Mouse (Mus musculus) cerebellum, postnatal 10 days (tissue): ENCODE results near the gene Hmgb1.

ENCODE experiments used
- DNase-seq, 2 experiments: peaks; one replicate each; pipeline ENCODE4 v3.0.0; 2021; ENCODE audit warnings: mixed read lengths in 2 of 2

Gene Hmgb1

DNA sequence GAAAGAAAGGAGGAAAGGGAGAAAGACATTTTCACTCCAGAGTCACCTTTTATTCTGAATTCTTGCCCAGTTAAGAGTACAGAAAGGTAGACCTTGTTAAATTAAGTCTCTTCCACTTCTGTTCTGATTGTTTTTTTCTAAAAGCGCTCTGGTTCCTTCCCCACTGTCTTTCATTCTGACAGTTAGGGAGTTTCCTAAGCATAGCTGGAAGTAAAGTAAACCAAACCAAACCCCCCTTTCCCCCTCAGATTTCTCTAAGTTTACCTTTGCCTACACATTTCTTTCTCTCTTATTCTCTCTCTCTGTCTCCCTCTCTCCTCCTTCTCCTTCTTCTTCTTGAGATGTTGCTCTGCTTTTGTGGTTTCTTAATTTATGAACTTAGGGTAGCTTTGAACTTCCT is 85.3 kb downstream of the Hmgb1 start:
- no peak for DNase-seq

DNA sequence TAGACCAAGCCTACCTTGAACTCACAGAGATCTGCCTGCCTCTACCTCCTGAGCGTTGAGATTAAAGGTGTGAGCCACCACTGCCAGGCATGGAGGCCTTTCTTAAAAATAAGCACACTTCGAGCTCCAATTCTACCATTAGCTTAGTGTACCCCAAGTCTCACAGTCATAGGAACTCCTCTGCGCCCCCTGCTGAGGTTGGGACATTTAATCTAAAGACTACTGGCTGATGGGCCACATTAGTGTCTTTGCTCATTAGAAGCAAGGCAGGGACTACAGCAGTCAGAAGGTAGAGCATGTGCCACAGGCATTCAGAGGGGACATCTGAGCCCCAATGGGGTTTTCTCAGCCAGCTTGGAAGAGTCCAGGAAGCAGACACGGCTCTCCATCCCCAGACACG is 86.4 kb downstream of the Hmgb1 start:
- DNase-seq: no peak

DNA sequence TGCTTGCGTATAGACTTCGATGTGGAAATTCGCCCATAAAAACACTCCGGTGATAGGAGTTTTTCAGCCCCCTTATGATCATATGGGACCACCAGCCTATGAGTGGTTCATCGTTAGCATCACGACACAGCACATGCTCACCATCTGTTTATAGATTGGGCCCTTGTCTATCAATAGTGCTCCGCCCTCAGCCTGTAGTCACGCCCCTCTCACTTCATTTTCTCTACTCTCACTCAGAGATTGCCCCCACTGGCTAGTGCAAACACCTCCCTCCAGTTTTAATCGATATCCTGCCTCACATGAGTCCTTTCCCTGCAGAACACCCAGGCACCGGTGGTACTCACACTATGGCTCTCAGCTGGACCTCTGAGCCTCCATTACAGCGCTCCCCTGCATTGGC is 88.0 kb downstream of the Hmgb1 start:
- DNase-seq: no peak

DNA sequence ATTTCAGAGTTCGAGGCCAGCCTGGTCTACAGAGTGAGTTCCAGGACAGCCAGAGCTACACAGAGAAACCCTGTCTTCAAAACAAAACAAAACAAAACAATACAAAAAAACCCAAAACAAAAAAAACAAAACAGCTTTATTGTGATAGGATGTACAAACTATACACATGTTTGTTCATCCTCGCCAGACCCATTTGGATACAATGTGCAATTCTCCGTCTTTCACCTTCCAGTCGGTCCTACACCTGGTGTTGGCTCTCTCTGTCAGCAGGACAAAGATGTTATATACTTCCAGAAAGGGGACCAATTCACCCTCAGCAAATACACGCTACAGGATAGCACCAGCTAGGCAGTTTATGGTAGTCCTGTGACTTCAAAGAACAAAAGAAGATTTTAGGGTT is 91.4 kb downstream of the Hmgb1 start:
- DNase-seq: no peak

DNA sequence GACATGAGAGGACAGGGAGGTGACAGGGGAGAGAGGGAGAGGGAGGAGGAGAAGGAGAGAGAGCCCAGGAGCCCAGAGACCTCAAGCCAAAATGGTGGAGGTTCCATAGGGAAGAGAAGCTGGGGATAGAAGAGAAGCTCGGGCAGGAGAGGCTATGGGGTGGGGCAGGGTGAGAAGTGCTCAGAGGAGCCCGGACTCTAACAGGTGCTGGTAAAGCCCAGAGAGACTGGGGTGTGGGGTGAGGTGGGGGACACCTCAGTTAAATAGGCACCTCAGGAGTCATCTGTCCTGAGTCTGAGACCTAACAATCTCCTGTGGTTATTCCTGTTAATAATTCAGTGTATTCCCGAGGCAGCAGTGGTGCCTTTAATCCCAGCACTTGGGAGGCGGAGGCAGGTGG is 91.8 kb downstream of the Hmgb1 start:
- DNase-seq: no peak

DNA sequence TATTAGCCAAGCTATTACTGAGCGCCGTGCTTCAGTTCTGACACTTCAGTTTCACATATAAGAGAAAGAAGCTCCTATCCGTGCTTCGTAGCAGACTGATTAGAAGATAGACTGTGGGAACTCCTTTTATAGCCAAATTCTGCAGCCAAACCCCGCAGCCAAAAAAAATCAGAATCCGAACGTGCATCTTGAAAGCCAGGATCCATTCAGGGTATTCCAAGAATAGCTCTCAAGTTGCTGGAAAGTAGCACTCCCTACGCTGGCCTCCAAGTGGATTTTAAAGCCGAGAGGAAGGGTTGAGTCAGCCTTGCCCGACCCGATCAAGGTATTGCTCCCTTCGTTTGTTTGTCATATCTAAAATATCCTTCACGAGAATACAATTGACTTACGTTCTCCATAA is 93.0 kb downstream of the Hmgb1 start:
- DNase-seq: no peak

DNA sequence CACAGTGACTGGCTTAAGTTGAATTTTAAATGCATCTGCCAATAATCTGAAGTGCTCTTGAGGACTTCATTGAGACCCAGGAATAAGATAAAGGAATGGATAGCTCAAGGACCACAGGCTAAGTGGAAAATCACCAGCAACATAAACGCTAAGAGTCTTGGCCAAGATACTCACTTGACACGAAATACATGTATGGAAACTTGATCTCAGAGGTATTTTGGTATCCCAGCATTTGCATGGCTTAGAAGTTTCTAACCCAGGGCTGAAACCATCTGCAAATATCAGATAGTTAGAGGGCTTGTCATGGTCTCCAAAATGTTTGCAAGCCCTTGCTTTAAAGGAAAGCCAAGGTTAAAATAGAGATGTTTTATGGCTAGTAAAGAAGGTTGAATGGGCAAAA is 94.4 kb downstream of the Hmgb1 start:
- no peak for DNase-seq

DNA sequence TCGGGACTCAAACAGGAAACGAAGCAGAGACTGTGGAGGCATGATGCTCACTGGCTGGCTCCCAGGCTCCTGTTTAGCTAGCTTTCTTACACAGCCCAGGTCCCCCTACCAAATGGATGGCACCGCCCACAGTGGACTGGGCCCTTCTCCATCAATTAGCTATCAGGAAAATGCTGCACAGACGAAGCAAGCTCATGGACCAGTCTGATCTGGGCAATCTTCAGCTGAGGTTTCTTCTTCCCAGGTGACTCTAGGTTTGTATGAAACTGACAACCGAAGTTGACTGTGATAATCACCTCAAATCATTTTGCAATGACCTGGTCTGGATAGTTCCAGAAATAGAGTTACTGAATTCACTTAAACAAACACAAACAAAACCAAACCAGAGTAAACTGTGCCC is 94.8 kb downstream of the Hmgb1 start:
- no peak for DNase-seq

DNA sequence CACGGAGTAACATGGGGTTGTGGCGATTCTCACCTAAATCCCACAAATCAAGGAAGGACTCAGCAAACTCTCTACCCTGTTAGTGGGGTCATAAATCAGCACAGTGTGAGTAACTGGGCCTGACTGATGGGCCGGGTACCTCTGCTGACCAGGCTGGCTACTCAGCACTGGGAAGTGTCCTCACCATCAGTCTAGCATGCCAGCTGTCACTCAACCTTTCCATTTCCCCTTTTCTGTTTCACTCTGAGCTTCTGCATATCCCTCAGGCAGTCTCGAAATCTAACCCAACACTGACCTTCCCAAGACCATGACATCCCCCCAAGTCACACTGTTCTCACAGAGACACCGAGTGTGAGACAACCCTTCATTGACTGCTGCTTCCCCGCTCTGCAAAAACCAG is 95.4 kb downstream of the Hmgb1 start:
- DNase-seq: no peak

DNA sequence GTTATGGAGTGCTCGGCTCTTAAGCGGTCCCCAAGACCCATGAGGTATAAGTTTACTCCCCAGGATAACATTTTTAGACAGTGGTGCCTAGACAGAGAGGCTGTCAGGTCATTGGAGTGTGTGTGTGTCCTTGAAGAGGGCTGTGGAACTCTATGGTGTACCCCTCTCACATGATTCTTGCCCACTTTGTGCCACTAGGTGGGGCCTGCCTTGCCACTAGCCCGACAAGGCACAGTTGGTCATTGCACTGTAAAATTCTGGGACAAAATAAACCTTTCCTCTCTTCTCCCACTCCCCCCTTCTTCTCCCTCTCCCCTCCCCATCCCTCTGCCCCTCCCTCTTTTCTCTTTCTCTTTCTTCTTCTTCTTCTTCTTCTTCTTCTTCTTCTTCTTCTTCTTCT is 96.1 kb downstream of the Hmgb1 start:
- DNase-seq: peak; percentile 40 to 48

DNA sequence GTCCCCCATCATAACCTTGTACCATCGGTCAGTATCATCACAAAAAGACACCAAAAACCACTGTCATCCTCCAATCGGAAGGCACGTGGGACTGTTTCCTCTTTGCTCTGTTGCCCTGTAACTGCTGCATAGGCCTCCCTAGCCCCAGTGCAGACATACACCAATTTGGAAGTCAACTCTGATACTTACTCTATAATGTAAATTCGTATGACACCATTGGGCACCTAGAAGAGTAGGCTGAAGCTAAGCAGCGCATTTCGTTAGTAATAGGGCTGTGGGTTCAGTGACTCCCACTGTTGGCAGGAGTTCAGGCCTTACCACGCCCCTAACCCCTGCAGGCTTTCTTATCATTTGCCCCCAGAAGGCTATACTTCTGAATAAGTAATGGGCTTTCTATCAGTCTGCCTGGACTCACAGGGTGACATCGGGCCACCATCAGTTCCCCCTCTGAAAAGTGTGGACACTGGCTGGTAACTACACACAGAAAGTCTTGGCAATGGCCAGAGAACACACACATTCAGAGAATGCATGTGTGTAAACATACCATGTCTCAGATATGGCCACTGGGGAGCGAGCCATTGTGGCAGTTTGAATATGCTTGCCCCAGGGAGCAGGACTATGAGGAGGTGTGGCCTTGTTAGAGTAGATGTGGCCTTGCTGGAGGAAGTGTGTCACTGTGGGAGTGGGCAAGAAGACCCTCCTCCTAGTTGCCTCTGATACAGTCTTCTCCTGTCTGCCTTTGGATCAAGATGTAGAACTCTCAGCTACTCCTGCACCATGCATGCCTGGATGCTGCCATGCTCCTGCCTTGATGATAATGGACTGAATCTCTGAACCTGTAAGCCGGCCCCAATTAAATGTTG is 97.7 kb downstream of the Hmgb1 start:
- no peak for DNase-seq

DNA sequence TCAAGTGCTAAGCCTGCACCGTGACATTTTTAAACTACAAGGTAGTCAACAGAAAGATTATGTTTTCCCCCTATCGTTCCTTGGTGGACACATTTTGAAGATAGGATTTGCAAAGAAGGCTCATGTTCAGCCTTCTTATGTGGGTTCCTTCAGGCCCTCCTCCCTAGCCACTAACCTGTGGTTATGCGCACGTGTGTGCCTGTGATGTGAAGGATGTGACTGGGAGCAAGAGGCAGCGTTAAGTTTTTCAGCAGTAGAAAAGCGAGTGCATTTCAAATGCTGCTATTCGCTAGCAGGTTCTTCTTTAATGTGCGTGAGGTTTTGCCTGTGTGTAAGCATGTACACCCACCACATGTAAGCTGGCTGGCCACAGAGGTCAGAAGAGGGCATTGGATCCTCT is 103.8 kb downstream of the Hmgb1 start:
- DNase-seq: no peak

DNA sequence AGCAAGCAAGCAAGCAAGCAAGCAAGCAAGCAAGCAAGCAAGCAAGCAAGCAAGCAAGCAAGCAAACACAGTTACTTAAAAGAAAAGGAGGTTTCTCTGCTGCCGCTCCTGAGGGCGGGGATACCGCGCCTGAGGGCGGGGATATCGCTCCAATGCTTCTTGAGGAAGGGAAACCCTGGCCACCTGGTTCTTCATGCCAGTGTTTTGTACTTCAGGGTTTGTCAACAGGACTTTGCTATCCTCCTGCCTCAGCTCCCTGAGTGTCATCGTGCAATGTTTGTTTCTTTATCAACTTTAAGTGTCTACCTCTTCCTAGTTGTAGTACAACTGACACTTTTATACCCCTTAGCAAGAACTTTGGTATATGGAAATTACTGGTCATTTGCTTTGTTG is 104.5 kb downstream of the Hmgb1 start:
- no peak for DNase-seq

DNA sequence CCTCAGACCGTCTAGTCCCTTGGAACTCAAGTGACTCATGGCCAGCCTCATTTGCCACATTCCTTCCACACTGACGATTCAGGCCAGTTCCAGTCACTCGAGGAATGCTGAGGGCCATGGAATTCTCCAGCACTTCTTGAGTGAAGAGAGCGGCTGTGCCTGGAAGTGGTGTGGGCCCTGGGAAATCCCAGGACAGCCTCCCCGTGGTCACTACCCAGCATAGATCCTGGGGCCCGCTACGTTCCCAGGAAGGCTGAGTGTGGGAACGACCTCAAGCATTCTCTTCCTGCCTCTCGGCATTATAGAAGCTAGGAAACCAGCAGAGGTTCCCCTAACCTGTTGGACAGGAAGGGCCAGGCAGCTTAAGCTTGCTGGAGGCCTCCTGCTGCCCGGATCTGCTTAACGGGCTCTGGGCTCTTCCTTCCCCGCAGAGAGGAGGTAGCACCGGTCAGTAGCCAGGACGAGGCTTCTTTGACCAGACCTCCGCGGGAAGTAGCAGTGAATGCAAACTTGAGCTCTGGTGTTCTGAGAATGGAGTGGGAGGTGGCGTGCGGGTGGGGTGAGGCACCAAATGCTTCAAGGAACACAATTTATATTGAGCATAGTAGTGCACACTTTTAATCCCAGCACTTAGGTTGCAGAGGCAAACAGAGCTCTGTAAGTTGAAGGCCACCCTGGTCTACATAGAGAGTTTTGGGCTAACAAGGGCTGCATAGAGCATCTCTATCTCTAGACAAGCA is 105.1 kb downstream of the Hmgb1 start:
- no peak for DNase-seq

DNA sequence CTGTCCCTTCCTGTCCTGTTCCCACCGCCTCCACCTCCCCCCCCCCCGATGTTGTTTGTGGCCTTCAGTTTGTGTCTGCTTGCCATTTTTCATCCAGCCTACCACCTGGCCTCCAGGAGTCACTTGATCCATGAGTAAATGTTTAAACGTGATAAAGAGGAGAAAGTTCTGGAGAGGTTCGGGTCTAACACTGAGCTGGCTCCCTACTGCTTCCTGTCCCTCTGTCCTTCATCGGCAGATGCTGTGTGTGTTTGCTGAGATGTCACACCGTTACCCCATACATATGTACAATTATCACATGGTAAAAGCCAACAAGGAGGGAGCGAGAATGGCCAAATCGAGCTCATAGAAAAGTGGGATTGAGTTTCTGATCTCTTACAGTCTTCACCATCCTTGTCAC is 107.2 kb downstream of the Hmgb1 start:
- DNase-seq: no peak

DNA sequence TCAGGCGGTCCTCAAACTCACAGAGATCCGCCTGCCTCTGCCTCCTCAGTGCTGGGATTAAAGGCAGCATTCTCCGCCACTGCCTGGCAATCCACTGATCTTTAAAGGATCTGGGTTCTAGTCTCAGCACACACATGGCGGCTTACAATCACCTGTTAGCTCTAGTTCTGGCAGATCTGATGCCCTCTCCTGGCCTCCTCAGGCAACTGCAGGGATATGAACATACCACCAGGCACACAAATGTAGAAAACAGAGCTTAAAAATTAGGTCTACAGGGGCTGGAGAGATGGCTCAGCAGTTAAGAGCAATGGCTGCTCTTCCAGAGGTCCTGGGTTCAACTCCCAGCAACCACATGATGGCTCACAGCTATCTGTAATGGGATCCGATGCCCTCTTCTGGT is 112.7 kb downstream of the Hmgb1 start:
- DNase-seq: no peak

DNA sequence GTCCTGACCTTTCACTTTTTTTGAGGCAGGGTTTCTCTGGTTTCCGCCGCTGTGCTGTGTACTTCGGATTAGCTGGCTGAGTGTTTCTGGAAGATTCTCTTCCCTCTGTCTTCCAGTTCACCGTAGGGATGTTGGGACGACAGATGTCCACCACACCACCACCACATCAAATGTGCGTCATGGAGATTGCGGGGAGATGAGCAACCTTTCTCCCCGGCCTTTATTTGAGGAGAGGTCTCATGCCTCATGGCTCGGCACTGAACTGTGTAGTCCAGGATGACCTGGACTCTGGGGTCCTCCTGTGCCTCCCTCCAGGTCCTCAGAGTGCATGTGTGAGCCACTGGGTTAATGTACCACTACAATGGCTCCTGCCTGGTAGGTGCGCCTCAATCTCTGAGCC is 115.5 kb downstream of the Hmgb1 start:
- no peak for DNase-seq

DNA sequence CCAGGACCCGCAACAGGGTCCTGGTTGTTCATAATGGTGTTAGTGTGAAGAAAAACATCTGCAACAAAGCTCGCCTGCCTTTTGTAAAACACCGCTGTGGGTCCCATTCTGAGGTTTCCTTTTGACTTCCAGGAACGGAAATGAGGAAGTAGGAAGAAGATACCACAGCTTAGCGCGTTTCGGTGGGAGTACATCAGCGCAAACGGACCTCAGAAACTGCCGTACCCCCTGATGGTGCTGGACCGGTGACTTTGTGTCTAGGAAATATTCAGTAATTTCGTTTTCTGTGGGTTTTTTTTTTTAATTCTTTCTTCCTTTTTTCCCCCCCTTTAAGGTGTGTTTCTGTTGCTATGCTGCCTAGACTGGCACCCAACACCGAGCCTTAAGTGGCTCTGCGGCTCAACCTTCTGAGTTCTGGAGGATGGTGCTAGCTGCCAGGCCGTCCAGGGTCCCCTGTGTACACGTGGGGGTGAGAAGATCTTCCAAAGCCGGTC is 116.0 kb downstream of the Hmgb1 start:
- no peak for DNase-seq

DNA sequence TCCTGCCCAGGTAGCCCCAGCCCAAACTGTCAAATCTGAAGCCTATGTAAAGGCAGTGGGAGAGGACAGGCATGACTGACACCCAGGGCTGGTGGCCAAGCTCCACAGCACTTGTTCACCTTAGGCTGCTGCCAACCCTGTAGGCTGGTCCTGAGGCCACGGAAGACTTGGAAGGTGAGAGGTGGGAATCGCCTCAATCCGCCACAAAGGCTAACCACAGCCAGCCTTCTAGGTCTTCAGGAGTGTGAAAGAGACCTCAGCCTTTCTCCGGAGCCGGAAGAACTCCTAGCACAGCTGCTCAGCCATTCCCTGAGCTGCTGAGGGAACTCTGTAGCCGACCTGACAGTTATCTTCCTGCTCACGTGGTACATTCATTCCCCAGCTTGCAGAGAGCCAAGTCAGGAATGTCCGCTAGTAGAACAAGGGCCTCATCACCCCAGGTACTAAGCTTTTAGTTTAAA is 116.8 kb downstream of the Hmgb1 start:
- no peak for DNase-seq

DNA sequence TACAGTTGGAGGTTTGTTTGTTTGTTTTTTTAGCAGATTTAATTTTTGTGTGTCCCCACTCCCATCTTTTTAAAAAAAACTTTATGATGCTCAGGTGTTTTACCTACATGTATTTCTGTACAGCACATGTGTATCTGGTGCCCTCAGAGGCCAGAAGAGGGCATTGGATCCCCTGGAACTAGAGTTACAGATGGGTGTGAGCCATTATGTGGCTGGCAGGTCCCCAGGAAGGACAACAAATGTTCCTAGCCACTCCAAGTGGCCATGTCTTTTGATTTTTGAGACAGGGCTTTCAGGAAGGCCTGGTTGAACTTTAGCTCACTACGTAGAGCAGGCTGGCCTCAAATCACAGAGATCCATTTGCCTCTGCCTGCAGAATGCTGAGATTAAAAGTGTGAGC is 121.5 kb downstream of the Hmgb1 start:
- peak; percentile 40 to 54 for DNase-seq

DNA sequence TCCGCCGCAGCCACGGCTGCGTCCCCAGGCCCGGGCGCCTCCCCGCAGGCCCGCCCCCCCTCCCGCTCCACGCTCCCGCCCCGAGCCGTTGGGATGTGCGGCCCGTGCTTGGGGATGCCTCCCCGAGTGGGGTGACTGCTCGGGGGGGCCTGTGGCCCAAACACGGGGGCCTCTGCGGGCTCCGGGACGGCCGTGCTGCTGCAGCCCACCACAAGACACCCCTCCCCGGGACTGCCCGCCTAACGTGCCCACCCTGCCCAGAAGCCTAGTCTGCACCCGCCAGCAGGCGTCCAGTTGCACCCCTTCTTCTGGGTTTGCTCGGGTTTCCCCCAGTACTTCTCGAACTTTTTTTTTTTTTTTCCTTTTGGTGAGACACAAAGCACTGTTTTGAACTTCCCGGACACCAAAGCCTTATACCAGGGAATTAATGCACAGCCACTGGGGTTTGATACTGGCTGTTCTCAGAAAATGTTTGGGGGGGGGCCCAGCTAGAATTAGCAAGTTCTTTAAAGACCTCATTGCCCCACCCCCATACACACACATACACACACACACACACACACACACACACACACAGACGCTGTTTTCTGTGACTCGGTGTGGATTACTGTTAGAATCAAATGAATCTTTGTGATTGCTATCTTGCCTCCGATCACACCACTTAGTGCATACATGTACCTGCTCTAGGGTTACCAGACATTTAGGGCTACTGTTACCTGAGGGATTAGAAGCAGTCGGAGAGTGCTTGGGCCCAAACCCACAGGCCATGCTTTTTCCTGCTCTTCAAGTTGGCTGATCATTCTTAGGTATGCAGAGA is 130.7 kb downstream of the Hmgb1 start:
- DNase-seq: peak; percentile 45 to 58

DNA sequence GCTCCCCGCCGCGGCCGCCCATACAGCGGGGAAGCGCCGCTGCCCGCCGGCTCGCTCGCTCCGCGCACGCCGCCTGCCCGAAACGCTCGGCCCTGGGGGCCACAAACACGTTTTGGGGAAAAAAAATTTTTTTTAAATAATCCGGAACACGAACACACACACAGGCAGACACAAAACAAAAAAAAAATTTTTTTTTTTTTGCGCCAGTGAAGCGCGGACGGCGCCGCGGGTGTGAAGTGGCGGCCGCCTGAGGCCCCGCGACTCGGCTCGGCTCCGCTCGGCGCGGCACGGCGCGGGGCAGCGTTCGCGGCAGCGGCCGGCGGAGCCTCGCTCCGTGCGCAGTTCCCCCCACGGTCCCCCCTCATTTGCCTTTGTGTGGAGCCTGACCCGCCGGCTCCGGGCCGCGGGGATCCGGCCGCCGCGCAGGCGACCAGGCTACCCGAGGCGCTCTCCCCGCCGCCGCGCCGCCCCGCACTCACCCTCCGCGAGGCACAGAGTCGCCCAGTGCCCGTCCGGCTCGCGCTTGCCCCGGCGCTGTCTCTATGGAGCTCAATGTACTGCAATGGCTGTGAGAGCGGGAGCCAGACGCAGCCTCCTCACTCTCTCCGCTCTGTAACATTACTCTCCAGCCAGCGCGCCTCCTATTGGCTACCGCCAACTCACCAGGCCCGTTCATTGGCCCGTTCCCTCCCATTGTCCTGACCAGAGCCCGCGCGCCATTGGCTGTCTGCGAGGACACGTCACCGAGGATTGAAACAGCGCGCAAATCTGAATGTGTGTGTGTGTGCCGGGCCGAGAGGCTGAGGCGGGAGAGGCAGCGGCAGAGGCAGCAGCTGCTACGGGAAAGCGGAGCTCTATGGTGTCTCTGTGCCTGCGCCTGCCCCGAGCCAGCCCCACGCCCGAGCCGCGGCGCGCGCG is 131.6 kb downstream of the Hmgb1 start:
- DNase-seq: peak; percentile 99
